In the genomic region with DNA sequence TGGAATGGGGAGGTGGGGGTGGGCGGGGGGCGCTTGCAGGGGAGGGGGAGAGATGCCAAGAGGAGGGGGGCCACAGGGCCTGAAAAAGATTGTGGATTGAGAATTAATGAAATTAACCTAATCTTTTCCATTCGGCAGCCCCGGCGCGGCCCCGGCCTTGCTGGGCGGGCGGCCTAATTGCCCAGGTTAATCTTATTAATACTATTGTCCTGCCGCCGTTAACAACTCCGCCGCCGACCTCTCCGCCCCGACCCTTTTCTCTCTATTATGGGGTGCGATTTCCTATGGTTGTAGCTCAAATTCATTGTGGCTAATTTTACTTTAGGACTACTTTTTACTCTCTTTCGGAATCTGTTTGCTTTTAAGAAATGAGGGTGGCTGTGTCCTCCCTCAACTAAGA, we compare ENCODE assay signal across 10 mouse cellular contexts. TPM values are rescaled to one million over a fixed set of nuclear protein-coding genes. Genes with fewer than 3 reads are reported as not detected.
A peak's percentile ranks its signal among the peaks of the same experiment; 100 is the strongest.
DNase-seq lines count a peak whose midpoint lies in the region; ATAC-seq and TF ChIP-seq lines count a peak whose summit lies in the region.
"Had no signal": no experiment of that assay in that cellular context is flagged by ENCODE, and none has a peak within 500 bp of the region (broad histone marks: within the 10 kb centered on the region; RNA-seq: fewer than 3 reads in every experiment).

No protein-coding gene starts in this region.

- 3% methylated on average over 16 of the region's 18 CpGs for WGBS in kidney, postnatal 0 days
- WGBS in forebrain, embryonic 14.5 days: under 1% methylated on average over 17 of the region's 18 CpGs
- under 1% methylated on average over 16 of the region's 18 CpGs for WGBS in limb, embryonic 13.5 days
- WGBS in neural tube, embryonic 15.5 days: under 1% methylated on average over 17 of the region's 18 CpGs

- TF ChIP-seq CTCF in kidney, postnatal 0 days (IDR thresholded peaks at IDR 0.05; ENCODE audit: low read depth): no peak

- ATAC-seq in kidney, postnatal 0 days (replicated peaks; ENCODE audit: low FRiP score, low read depth): no peak
- no peak for ATAC-seq in forebrain, embryonic 14.5 days
- ATAC-seq in limb, embryonic 13.5 days (ENCODE audit: low FRiP score, low read depth): no peak
- ATAC-seq in neural tube, embryonic 15.5 days (ENCODE audit: low FRiP score): no peak

- H3K4me1 ChIP-seq in kidney, postnatal 0 days (replicated peaks; ENCODE audit: insufficient read depth, low read length): peaks cover 5% of the 10 kb centered on the region; the same call in 1 of the 2 replicates
- peaks cover 12% of the 10 kb centered on the region for H3K4me1 ChIP-seq in forebrain, embryonic 14.5 days (ENCODE audit: control insufficient read depth, insufficient read depth, low read length)
- peaks cover 40% of the 10 kb centered on the region for H3K4me1 ChIP-seq in limb, embryonic 13.5 days
- peaks cover 26% of the 10 kb centered on the region for H3K4me1 ChIP-seq in neural tube, embryonic 15.5 days

- no peaks in the 10 kb centered on the region for H3K9me3 ChIP-seq in kidney, postnatal 0 days (replicated peaks; ENCODE audit: low read length)
- H3K9me3 ChIP-seq in forebrain, embryonic 14.5 days (replicated peaks; ENCODE audit: control insufficient read depth, low read length): no peaks in the 10 kb centered on the region
- no peaks in the 10 kb centered on the region for H3K9me3 ChIP-seq in limb, embryonic 13.5 days
- H3K9me3 ChIP-seq in neural tube, embryonic 15.5 days (replicated peaks): no peaks in the 10 kb centered on the region

- H3K9ac ChIP-seq in kidney, postnatal 0 days (ENCODE audit: low read depth, low read length): no peak overlapping the region
- H3K9ac ChIP-seq in forebrain, embryonic 14.5 days (ENCODE audit: low read length): no peak overlapping the region
- H3K9ac ChIP-seq in limb, embryonic 13.5 days: peak overlapping the region; percentile 87; the same call in 1 of the 2 replicates
- no peak overlapping the region for H3K9ac ChIP-seq in neural tube, embryonic 15.5 days (replicated peaks)

- no peak for DNase-seq in kidney, postnatal 0 days (ENCODE audit: low spot score)
- DNase-seq in kidney, postnatal 25 days: no peak
- no peak for DNase-seq in forebrain, embryonic 14.5 days (ENCODE audit: low spot score)
- DNase-seq in thymus, adult 18-20 months: no peak
- no peak for DNase-seq in urinary bladder, postnatal 14 days (ENCODE audit: low spot score)
- DNase-seq in left cerebral cortex, adult 11 months (ENCODE audit: low spot score): no peak

- peak overlapping the region; percentile 53 for H3K4me3 ChIP-seq in kidney, postnatal 0 days (replicated peaks; ENCODE audit: low read depth, low read length)
- H3K4me3 ChIP-seq in forebrain, embryonic 14.5 days (ENCODE audit: low read depth, low read length): peak overlapping the region; percentile 43
- peak overlapping the region; percentile 66 for H3K4me3 ChIP-seq in limb, embryonic 13.5 days
- H3K4me3 ChIP-seq in neural tube, embryonic 15.5 days (replicated peaks): peak overlapping the region; percentile 42

- H3K36me3 ChIP-seq in kidney, postnatal 0 days (ENCODE audit: insufficient read depth, low read length): no peaks in the 10 kb centered on the region
- H3K36me3 ChIP-seq in forebrain, embryonic 14.5 days (ENCODE audit: control insufficient read depth, insufficient read depth, low read length): no peaks in the 10 kb centered on the region
- H3K36me3 ChIP-seq in limb, embryonic 13.5 days: no peaks in the 10 kb centered on the region
- no peaks in the 10 kb centered on the region for H3K36me3 ChIP-seq in neural tube, embryonic 15.5 days
- H3K36me3 ChIP-seq: G1E had no signal

- H3K4me2 ChIP-seq in kidney, postnatal 0 days (ENCODE audit: low read length): peak overlapping the region; percentile 92
- peak overlapping the region; percentile 72 for H3K4me2 ChIP-seq in forebrain, embryonic 14.5 days (ENCODE audit: low read length)
- H3K4me2 ChIP-seq in limb, embryonic 13.5 days (replicated peaks): peak overlapping the region; percentile 92
- peak overlapping the region; percentile 68 for H3K4me2 ChIP-seq in neural tube, embryonic 15.5 days

- H3K27me3 ChIP-seq in kidney, postnatal 0 days (ENCODE audit: insufficient read depth, low read length): peaks cover 75% of the 10 kb centered on the region
- peaks cover 75% of the 10 kb centered on the region for H3K27me3 ChIP-seq in forebrain, embryonic 14.5 days (replicated peaks; ENCODE audit: control insufficient read depth, insufficient read depth, low read length)
- H3K27me3 ChIP-seq in limb, embryonic 13.5 days: peaks cover 92% of the 10 kb centered on the region
- H3K27me3 ChIP-seq in neural tube, embryonic 15.5 days (replicated peaks): peaks cover 90% of the 10 kb centered on the region

- no peak overlapping the region for H3K27ac ChIP-seq in kidney, postnatal 0 days
- no peak overlapping the region for H3K27ac ChIP-seq in forebrain, embryonic 14.5 days (ENCODE audit: low read depth, low read length)
- peak overlapping the region; percentile 44 for H3K27ac ChIP-seq in limb, embryonic 13.5 days
- H3K27ac ChIP-seq in neural tube, embryonic 15.5 days (replicated peaks): no peak overlapping the region
- H3K27ac ChIP-seq: macrophage had no signal

RNA-seq across cellular contexts. Expression of a gene that starts 0.4 kb away (rescaled TPM):
- not detected in 2 replicates for polyA plus RNA-seq in kidney, postnatal 0 days (2015; fragmentation: Nextera tagmentation; extraction: Ambion mirVana)
- 0.40 and 0.50 TPM in 2 replicates for polyA plus RNA-seq in forebrain, embryonic 14.5 days (2014; fragmentation: Nextera tagmentation; extraction: Ambion mirVana)
- polyA plus RNA-seq in limb, embryonic 13.5 days (2015; fragmentation: Nextera tagmentation; extraction: Ambion mirVana): 15.7 and 17.7 TPM in 2 replicates
- polyA plus RNA-seq in neural tube, embryonic 15.5 days (2015; fragmentation: Nextera tagmentation; extraction: Ambion mirVana): not detected in 2 replicates
- polyA plus RNA-seq: G1E, macrophage had no signal

Comparison
In these comparisons a context has a peak if more than half of its experiments do, and no peak if none do; other contexts are left out.
1. RNA of a gene that starts 0.4 kb away (polyA plus RNA-seq): 15.7 to 17.7 TPM in limb, embryonic 13.5 days; 0.40 to 0.50 TPM in forebrain, embryonic 14.5 days, not detected in neural tube, embryonic 15.5 days and not detected in kidney, postnatal 0 days; every median in the first group is over 10 times any median in the second.
2. Peak in every context shown above with its lines, with median percentiles within 50 percentile points of each other: H3K4me2 ChIP-seq and H3K4me3 ChIP-seq.